Mouse (Mus musculus) spleen, postnatal 10 days (tissue): ENCODE data around the gene Vmn1r111.
"Not testable (repeated sequence)": the region's sequence is repeated elsewhere in the genome, so short reads cannot be mapped to it uniquely, and the experiment has no call there.

Experiments used
- DNase-seq, 2 experiments: peaks; one replicate each; pipeline ENCODE4 v3.0.0; 2021 to 2022; ENCODE audit warnings: low spot score in 2 of 2

Vmn1r111 gene

DNA sequence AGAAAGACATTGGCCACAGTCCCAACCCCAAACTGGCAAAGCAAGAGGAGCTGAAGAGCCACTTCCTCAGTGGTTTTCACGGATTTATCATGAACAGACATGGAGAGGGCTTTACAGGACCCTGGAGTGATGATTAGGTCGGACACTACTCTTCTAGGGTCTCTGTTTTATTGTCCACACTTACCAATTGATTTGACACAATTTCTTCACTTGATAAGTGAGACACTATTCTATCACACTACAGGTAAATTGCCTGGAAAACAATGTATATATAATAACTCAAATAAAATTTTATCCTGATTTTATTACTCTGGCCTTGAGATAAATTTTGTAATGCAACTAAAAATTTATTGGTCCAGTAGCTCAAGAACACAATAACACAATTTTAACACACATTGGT lies at the start of gene Vmn1r111:
Gene Vmn1r111, minus strand, starts transcription at position 101 of the 400 bp plus-strand sequence.
- DNase-seq, result not testable (repeated sequence)

DNA sequence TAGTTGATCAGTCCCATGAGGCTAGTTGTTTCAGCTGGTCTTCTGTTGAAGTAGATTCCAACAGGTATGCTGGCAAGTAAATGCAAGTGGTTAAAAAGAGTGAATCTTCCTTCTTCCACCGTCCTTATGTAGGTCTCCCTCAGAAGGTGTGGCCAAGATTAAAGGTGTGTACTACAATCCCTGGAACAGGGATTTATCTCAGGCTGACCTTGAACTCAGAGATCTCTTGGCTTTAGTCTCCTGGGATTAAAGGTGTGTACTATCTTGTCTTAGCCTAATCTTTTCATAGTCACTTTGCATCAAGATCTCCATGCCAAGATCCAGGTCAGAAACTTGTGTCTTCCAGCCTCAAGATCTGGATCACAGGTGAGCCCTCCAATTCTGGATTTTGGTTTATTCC lies 27.5 kb upstream of the Vmn1r111 start, which contains the start of gene Gm10668:
Gene Gm10668, minus strand, starts transcription at position 101 of the 400 bp plus-strand sequence.
- not testable (repeated sequence) for DNase-seq

DNA sequence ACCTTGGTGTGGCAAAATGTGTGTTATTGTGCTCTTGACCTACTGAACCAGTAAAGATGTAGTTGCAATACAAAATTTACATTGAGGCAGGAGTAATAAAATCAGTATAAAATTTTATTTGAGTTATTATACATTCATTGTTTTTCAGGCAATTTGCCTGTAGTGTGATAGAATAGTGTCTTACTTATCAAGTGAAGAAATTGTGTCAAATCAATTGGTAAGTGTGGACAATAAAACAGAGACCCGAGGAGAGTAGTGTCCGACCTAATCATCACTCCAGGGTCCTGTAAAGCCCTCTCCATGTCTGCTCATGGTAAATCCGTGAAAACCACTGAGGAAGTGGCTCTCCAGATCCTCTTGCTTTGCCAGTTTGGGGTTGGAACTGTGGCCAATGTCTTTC lies 34.4 kb downstream of the Vmn1r111 start, which contains the start of gene Vmn1r107:
Gene Vmn1r107, plus strand, starts transcription at position 301 of the 400 bp plus-strand sequence.
- DNase-seq, result not testable (repeated sequence)
